Mouse (Mus musculus): ENCODE results near the gene Farp1.

The Farp1 gene

GRCm38 (mm10) chr14:121057750-121058149, 22.8 kb downstream of the Farp1 start:
- no peak for DNase-seq (ENCODE audit: low read depth, low spot score)

GRCm38 (mm10) chr14:121058481-121058880, 23.5 kb downstream of the Farp1 start:
- no peak for DNase-seq (ENCODE audit: low read depth, low spot score)

- no peak for DNase-seq (ENCODE audit: low read depth, low spot score)
These were observed 24.3 kb downstream of the Farp1 start for GRCm38 (mm10) chr14:121059266-121059665.

- no peak for DNase-seq (ENCODE audit: low read depth, low spot score)
These were observed 25.5 kb downstream of the Farp1 start for GRCm38 (mm10) chr14:121060484-121060883.

GRCm38 (mm10) chr14:121061686-121062085, 26.7 kb downstream of the Farp1 start:
- DNase-seq (ENCODE audit: low read depth, low spot score) = no peak

GRCm38 (mm10) chr14:121062238-121063082, 27.5 kb downstream of the Farp1 start:
- DNase-seq (ENCODE audit: low read depth, low spot score) = no peak

GRCm38 (mm10) chr14:121064726-121065125, 29.7 kb downstream of the Farp1 start:
- no peak for DNase-seq (ENCODE audit: low read depth, low spot score)

- no peak for DNase-seq (ENCODE audit: low read depth, low spot score)
These were observed 38.3 kb downstream of the Farp1 start for GRCm38 (mm10) chr14:121073093-121073866.

- no peak for DNase-seq (ENCODE audit: low read depth, low spot score)
These were observed 39.3 kb downstream of the Farp1 start for GRCm38 (mm10) chr14:121074197-121074734.

GRCm38 (mm10) chr14:121080739-121081138, 45.7 kb downstream of the Farp1 start:
- DNase-seq (ENCODE audit: low read depth, low spot score) = no peak

GRCm38 (mm10) chr14:121082341-121082740, 47.3 kb downstream of the Farp1 start:
- no peak for DNase-seq (ENCODE audit: low read depth, low spot score)

- no peak for DNase-seq (ENCODE audit: low read depth, low spot score)
These were observed 47.8 kb downstream of the Farp1 start for GRCm38 (mm10) chr14:121082793-121083192.

- DNase-seq (ENCODE audit: low read depth, low spot score) = no peak
These were observed 48.4 kb downstream of the Farp1 start for GRCm38 (mm10) chr14:121083352-121083751.

- DNase-seq (ENCODE audit: low read depth, low spot score) = no peak
These were observed 57.5 kb downstream of the Farp1 start for GRCm38 (mm10) chr14:121092517-121092916.

- no peak for DNase-seq (ENCODE audit: low read depth, low spot score)
These were observed 58.9 kb downstream of the Farp1 start for GRCm38 (mm10) chr14:121093860-121094259.

- DNase-seq (ENCODE audit: low read depth, low spot score) = no peak
These were observed 62.8 kb downstream of the Farp1 start for GRCm38 (mm10) chr14:121097640-121098435.

- no peak for DNase-seq (ENCODE audit: low read depth, low spot score)
These were observed 64.1 kb downstream of the Farp1 start for GRCm38 (mm10) chr14:121099120-121099519.

- no peak for DNase-seq (ENCODE audit: low read depth, low spot score)
These were observed 64.9 kb downstream of the Farp1 start for GRCm38 (mm10) chr14:121099876-121100275.

- DNase-seq (ENCODE audit: low read depth, low spot score) = no peak
These were observed 65.8 kb downstream of the Farp1 start for GRCm38 (mm10) chr14:121100829-121101228.

- no peak for DNase-seq (ENCODE audit: low read depth, low spot score)
These were observed 66.5 kb downstream of the Farp1 start for GRCm38 (mm10) chr14:121101531-121101930.

- no peak for DNase-seq (ENCODE audit: low read depth, low spot score)
These were observed 67.6 kb downstream of the Farp1 start for GRCm38 (mm10) chr14:121102599-121102998.

GRCm38 (mm10) chr14:121103459-121103858, 68.5 kb downstream of the Farp1 start:
- no peak for DNase-seq (ENCODE audit: low read depth, low spot score)
